Mouse (Mus musculus) T-helper 2 cell (primary cell): ENCODE data around the gene 2410137M14Rik.
"Not testable (repeated sequence)": the region's sequence is repeated elsewhere in the genome, so short reads cannot be mapped to it uniquely, and the experiment has no call there.

Experiments used
- in situ Hi-C: fragments of 300-600 bp; cut with MboI, MseI; formaldehyde crosslinking; loops from one replicate; pipeline ENCODE4 v1.15.1; 2025; ENCODE audit warnings: high pct_unique_total_duplicates

Gene 2410137M14Rik

DNA sequence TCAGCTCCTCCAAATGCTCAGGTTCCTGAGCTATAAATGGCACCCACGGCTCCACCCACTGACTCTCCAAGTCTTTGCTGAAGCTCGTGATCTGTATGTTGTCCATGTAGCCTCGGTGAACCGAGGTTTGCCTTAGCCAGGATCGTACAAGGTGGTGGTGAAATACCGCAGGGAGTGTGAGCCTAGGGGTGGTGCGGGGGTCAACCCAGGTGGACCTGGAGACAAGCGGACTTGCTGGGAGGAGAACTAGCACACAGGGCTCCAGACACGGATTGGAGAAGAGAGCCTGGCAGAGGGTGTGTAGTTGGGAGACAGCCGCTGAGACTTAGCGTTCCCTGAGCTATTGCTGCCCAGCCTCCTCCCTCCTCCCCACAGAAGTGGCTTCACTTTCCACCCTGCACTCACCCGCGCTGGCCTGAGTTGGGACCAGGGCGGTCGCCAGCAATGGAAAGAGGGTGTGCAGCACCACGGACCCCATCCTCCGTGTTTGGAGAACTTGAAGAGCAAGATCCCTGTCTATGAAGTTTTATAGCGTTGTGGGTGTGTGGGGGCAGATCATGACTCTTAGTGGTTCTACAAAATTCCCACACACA is at the start of gene 2410137M14Rik:
TSS of gene 2410137M14Rik (minus strand) at position 17 of the 593 bp plus-strand sequence.
- in situ Hi-C loops, result no loop called here

DNA sequence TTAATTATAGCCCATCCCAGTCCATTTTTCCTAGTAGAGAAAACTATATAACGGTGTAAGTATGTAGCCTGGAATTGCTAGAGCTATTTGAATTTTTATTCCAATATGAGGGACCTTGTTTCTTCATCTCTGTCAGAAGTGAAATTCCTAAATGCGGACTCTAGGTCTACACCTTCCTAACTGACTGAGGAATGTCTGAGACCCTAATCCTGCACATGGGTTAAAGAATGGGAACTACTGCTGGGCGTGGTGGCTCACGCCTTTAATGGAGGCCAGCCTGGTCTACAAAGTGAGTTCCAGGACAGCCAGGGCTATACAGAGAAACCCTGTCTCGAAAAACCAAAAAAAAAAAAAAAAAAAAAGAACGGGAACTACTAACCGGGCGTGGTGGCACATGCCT is 48.1 kb upstream of the 2410137M14Rik start:
- in situ Hi-C loops, result no loop called here

- in situ Hi-C loops, result no loop called here
Measured at GRCm38 (mm10) chr17:37028683-37029120, 47.7 kb upstream of the 2410137M14Rik start.

- in situ Hi-C loops, result no loop called here
Measured at GRCm38 (mm10) chr17:37028212-37028611, 47.2 kb upstream of the 2410137M14Rik start.

DNA sequence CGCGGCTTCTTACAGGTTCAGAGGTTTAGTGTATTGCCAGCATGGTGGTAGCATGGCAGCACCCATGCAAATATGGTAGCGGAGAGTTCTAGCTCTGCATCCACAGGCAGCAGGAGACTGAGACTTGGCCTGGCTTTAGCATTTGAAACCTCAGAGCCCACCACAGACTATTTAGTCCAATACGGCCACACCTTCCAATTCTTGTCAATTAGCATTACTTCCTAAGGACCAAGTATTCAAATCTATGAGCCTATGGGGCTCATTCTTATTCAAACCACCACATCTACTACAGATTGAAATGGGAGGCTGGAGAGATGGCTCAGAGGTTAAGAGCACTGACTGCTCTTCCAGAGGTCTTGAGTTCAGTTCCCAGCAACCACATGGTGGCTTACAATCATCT is 46.4 kb upstream of the 2410137M14Rik start:
- in situ Hi-C loops, result no loop called here

- in situ Hi-C loops, result no loop called here
Measured at GRCm38 (mm10) chr17:37026425-37026824, 45.4 kb upstream of the 2410137M14Rik start.

DNA sequence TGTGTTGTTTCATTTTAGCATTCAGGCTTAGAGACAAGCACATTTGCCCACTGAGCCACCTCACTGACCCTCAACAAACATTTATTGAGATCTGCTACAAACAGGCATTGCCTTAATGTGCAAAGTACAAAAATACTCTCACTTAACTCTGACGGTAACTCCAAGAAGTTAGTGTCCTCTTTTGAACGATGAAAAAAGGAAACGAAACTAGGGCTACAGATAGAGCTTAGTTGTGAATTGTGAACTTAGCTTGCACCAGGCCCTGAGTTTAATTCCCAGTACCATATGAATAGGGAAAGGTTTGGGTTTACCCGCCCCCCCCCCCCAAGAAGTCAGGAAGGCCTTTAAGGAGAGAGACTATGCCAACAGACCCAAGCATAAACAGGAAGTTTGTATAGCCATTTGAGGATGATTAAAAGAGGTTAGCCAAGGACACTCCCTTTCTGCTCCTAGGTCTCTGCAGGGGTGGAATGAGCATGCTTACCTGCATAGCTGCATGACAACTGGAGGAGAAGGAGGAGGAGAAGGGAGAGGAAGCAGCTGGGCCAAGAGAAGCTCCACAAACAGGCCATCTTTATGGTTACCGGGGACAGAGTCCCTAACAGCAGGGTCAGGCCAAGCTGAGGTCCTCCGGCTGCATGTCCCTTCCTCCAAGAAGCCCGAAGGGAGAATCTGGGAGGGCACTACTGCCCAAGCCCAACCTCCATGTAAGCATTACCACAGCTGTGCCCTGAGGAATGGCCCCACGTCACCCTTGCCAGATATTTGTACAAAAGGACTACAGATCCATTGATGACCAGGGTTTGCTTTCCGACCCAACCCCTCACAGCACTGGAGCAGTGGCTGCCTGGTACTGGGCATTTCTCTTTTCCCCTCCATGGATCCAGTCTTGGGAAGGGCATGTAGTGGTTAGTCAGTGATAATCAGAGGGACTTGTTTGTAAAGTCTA is 41.9 kb upstream of the 2410137M14Rik start, which contains the start of gene Mog:
TSS of gene Mog (minus strand) at position 771 of the 949 bp plus-strand sequence.
- in situ Hi-C loops, result no loop called here

- in situ Hi-C loops, result not testable (repeated sequence)
Measured at GRCm38 (mm10) chr17:37019242-37019641, 38.2 kb upstream of the 2410137M14Rik start.

DNA sequence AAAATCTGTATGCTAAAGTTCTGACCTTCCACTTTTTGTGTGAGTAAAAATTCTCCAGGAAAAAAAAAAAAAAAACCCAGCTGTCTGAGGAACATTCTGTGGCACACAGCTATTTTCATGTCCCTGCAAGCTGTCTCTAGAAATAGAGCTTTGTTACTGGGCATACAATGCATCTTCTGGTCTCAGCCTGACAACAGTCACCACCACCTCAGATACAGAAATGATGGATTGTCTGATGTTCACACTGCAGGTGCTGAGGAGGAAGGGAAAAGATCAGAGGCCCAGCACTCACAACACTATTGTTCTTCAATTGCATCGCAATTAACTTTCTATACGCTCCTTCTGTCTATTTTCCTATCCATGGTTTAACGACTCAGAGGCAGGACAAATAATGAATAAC is 37.3 kb upstream of the 2410137M14Rik start:
- in situ Hi-C loops, result no loop called here

- in situ Hi-C loops, result no loop called here
Measured at GRCm38 (mm10) chr17:37016333-37016732, 35.3 kb upstream of the 2410137M14Rik start.

- in situ Hi-C loops, result no loop called here
Measured at GRCm38 (mm10) chr17:37012141-37012540, 31.1 kb upstream of the 2410137M14Rik start.

DNA sequence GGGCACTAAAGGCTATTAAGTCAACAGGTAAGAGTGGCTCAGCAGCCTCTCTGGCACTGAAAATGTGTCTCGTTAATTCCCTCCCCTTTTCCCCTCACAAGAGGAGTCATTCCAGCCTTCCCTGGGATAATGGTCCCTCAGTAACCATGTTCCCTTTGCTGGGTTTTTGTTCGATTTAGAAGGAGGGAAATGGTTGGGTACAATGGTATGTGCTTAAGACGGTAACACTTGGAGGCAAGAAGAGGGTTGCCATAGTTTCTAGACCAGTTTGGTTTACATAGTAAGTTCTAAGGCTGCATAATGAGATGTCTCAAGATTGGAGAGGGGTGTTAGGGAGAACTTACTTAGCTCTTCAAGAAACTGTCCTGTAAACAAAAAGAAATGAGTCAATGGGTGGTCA is 30.7 kb upstream of the 2410137M14Rik start:
- in situ Hi-C loops, result no loop called here

DNA sequence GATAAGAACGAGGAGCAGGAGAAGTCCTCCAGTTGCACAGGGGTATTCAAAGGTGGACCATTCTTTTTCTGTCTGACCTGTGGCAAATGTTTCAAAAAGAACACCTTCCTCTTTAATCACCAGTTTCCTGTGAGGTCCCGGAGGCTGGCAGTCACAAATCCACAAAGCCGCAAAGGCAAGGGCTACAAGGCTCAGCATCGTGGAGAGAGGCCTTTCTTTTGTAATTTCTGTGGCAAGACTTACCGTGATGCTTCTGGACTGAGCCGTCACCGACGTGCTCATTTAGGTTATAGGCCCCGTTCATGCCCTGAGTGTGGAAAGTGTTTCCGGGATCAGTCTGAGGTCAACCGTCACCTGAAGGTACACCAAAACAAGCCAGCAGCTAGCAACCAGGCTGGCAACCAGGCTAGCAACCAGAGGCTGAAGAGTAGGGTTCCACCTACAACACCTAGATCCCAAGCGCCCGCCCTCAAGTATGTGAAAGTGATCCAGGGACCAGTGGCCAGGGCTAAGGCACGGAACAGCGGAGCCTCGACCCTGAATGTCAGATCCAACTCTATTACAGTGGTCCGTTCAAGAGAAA is 28.5 kb upstream of the 2410137M14Rik start:
- in situ Hi-C loops, result no loop called here

- in situ Hi-C loops, result no loop called here
Measured at GRCm38 (mm10) chr17:37008161-37008560, 27.1 kb upstream of the 2410137M14Rik start.

DNA sequence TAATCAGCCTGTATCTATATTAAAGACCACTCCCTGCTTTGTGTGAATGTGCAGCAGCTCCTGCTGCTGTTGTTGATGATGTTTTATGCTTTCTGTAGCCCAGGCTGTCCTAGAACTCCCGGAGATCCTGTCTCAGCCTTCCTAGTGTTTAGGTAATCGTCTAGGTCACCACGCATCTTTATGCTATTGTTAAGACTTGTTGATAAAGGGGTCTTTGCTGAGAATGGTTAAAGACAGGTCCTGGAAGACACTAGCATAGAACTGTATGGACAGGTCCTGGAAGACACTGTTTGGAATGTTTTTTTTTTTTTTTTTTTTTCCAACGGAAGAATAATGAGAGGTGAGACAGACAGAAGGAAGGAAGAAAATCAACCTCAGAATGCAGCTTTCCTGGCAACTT is 22.3 kb upstream of the 2410137M14Rik start:
- in situ Hi-C loops, result no loop called here

GRCm38 (mm10) chr17:37002364-37003330 is 21.6 kb upstream of the 2410137M14Rik start:
- in situ Hi-C loops, result no loop called here

- in situ Hi-C loops, result no loop called here
Measured at GRCm38 (mm10) chr17:37000863-37001262, 19.8 kb upstream of the 2410137M14Rik start, which contains the start of gene Zfp57. Gene Zfp57, plus strand, starts transcription at chr17:37001163.

DNA sequence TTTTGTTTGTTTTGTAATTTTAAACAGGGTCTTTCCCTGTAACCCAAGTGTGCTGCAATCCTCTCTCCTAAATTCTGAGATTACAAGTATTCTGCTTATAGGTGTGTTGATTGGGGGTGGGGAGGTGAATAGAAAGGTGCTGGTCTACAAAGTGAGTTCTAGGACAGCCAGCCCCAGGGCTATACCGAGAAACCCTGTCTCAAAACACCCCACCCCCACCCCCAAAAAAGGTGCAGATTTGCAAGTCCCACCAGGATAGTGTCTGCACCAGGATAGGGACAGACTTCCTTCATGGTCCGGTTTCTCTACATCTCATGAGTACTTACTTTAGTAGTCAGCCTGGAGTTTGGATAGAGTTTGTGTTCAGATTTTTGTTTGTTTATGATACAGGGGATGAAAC is 17.4 kb upstream of the 2410137M14Rik start:
- in situ Hi-C loops, result no loop called here

- in situ Hi-C loops, result no loop called here
Measured at GRCm38 (mm10) chr17:36997033-36997735, 16.1 kb upstream of the 2410137M14Rik start.

DNA sequence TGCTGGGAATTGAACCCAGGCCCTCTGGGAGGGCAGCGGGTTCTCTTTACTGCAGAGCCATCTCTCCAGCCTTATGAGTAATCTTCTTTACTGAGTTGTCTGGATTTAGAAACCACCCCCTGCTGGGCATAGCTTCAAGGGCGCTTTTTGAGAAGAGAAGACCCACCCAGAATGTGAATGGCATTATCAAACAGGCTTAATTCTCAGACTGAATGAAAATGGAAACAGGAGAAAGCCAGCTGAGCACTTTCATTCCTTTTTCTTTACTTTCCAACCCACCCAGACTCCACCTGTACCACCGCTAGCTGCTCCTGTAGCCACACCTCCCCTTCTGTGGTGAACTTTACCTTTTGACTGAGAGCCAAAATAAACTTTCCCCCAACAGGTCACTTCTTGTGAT is 14.4 kb upstream of the 2410137M14Rik start:
- in situ Hi-C loops, result no loop called here
